11 mouse cellular contexts compared by ENCODE assay signal in the genomic region with DNA sequence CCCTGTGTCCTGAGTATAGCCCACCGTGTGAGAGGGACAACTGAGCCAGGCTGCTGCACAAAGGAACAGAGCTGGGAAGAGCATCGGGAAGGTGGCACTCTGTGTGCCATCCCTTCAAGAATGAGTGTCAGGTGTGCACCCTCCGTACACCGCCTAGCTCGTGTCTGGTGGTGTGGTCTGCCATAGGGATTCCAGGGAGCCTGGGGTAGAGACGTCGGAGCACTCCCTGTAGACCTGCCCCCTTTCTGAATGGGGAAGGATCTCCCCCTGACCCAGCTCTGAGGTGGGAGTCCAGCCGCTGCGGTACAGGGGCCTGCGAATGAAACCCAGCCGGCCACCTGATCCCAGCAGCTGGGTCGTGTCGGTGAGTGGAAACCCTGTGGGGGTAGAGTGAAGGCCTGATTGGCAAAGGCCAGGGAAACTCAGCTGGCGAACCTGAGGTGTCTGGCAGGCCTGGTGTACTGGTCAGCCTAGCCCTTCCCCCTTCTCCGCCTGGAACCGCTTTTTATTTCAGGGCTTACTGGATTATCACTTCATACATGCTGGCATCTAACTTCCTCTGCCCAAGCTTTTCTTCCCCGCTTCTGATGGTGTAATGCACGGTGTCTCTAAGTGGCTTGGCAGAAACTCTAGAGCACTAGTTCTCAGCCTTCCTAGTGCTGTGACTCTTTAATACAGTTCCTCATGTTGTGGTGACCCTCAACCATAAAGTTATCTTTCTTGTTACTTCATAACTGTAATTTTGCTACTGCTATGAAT. TPM values are rescaled to one million over a fixed set of nuclear protein-coding genes. Genes with fewer than 3 reads are reported as not detected.
DNase-seq lines count a peak whose midpoint lies in the region; ATAC-seq and TF ChIP-seq lines count a peak whose summit lies in the region.
"Had no signal": no experiment of that assay in that cellular context is flagged by ENCODE, and none has a peak within 500 bp of the region (broad histone marks: within the 10 kb centered on the region; RNA-seq: fewer than 3 reads in every experiment).

No protein-coding gene starts in this region.

- peak; percentile 49 to 54 for DNase-seq in heart, adult 18-20 months
- DNase-seq in heart, postnatal 25 days (ENCODE audit: low spot score), result no peak
- no peak for DNase-seq in layer of hippocampus, adult 2 months (ENCODE audit: low spot score in 2 of 2)
- no peak for DNase-seq in layer of hippocampus, adult 18-20 months (ENCODE audit: low spot score in 2 of 2)
- no peak for DNase-seq in embryonic facial prominence, embryonic 10.5 days (ENCODE audit: low spot score)
- DNase-seq in liver, postnatal 0 days, result no peak
- no peak for DNase-seq in ovary, postnatal 10 days (ENCODE audit: low spot score)
- DNase-seq: kidney, adult 18-20 months; thymus, postnatal 14 days had no signal

- H3K4me3 ChIP-seq in layer of hippocampus, adult 2 months, result no peak overlapping the region
- H3K4me3 ChIP-seq in embryonic facial prominence, embryonic 10.5 days, result no peak overlapping the region
- H3K4me3 ChIP-seq in liver, postnatal 0 days (ENCODE audit: low read depth, low read length), result no peak overlapping the region
- H3K4me3 ChIP-seq: limb, embryonic 15.5 days; myocyte had no signal

- H3K27ac ChIP-seq in layer of hippocampus, adult 2 months, result peak overlapping the region; percentile 81
- peak overlapping the region; percentile 48 for H3K27ac ChIP-seq in embryonic facial prominence, embryonic 10.5 days (replicated peaks)
- peak overlapping the region; percentile 11 for H3K27ac ChIP-seq in liver, postnatal 0 days (ENCODE audit: low read depth)
- H3K27ac ChIP-seq: limb, embryonic 15.5 days had no signal

- no peak overlapping the region for H3K9ac ChIP-seq in liver, postnatal 0 days (replicated peaks)
- H3K9ac ChIP-seq: limb, embryonic 15.5 days had no signal

- peaks cover 53% of the 10 kb centered on the region for H3K4me1 ChIP-seq in embryonic facial prominence, embryonic 10.5 days
- H3K4me1 ChIP-seq in liver, postnatal 0 days (ENCODE audit: insufficient read depth), result peaks cover 55% of the 10 kb centered on the region

- TF ChIP-seq CTCF in layer of hippocampus, adult 2 months (conservative IDR thresholded peaks at IDR 0.05), result no peak
- no peak for TF ChIP-seq CTCF in liver, postnatal 0 days (IDR thresholded peaks at IDR 0.05; ENCODE audit: low read depth)

- intact Hi-C loops in heart, postnatal 25 days (cut with DNase I), result no loop called here

- no peak for ATAC-seq in liver, postnatal 0 days

- TF ChIP-seq EP300 in liver, postnatal 0 days (IDR thresholded peaks at IDR 0.05; ENCODE audit: low read depth), result no peak

- peaks cover 30% of the 10 kb centered on the region for H3K27me3 ChIP-seq in embryonic facial prominence, embryonic 10.5 days (replicated peaks; ENCODE audit: low read depth, poor library complexity, severe bottlenecking)
- no peaks in the 10 kb centered on the region for H3K27me3 ChIP-seq in liver, postnatal 0 days (ENCODE audit: insufficient read depth, low read length)

- H3K9me3 ChIP-seq in embryonic facial prominence, embryonic 10.5 days, result no peaks in the 10 kb centered on the region
- H3K9me3 ChIP-seq in liver, postnatal 0 days (ENCODE audit: low read length), result no peaks in the 10 kb centered on the region
- H3K9me3 ChIP-seq: limb, embryonic 15.5 days had no signal

- 79% methylated on average over 18 of the region's 18 CpGs for WGBS in embryonic facial prominence, embryonic 10.5 days
- WGBS in liver, postnatal 0 days (ENCODE audit: insufficient replicate concordance), result 70% methylated on average over 18 of the region's 18 CpGs

- H3K4me2 ChIP-seq in liver, postnatal 0 days (ENCODE audit: low read depth, low read length), result no peak overlapping the region
- H3K4me2 ChIP-seq: limb, embryonic 15.5 days had no signal

- no peaks in the 10 kb centered on the region for H3K36me3 ChIP-seq in embryonic facial prominence, embryonic 10.5 days (replicated peaks)
- H3K36me3 ChIP-seq in liver, postnatal 0 days (replicated peaks; ENCODE audit: insufficient read depth, low read length), result no peaks in the 10 kb centered on the region
- H3K36me3 ChIP-seq: limb, embryonic 15.5 days had no signal

RNA-seq across cellular contexts. Expression of gene Hip1r, which starts 6.0 kb away (rescaled TPM):
- 10 to 100 TPM; 11.1 to 11.3 TPM for total RNA-seq in heart, adult 18-20 months (2021)
- total RNA-seq in heart, postnatal 25 days (2021), result 10 to 100 TPM; 13.4 to 19.0 TPM
- total RNA-seq in layer of hippocampus, adult 2 months (2021), result 10 to 100 TPM; 42.8 to 43.8 TPM
- 10 to 100 TPM; 46.3 to 48.5 TPM for total RNA-seq in layer of hippocampus, adult 18-20 months (2021)
- polyA plus RNA-seq in embryonic facial prominence, embryonic 10.5 days (2016; fragmentation: Nextera tagmentation; extraction: Ambion mirVana), result 8.5 and 10.7 TPM in 2 replicates
- polyA plus RNA-seq in liver, postnatal 0 days (2015; fragmentation: Nextera tagmentation; extraction: Ambion mirVana), result 10.1 and 13.5 TPM in 2 replicates

RNA-seq across cellular contexts. Expression of gene Ccdc62, which starts 48.9 kb away (rescaled TPM):
- total RNA-seq in heart, adult 18-20 months (2021), result 1 to 10 TPM; 3.8 to 4.1 TPM
- total RNA-seq in heart, postnatal 25 days (2021), result 1 to 10 TPM; 1.3 to 2.1 TPM
- 1 to 10 TPM; 2.6 to 4.5 TPM for total RNA-seq in layer of hippocampus, adult 2 months (2021)
- total RNA-seq in layer of hippocampus, adult 18-20 months (2021), result 1 to 10 TPM; 1.3 to 2.4 TPM
- 5.0 and 5.9 TPM in 2 replicates for polyA plus RNA-seq in embryonic facial prominence, embryonic 10.5 days (2016; fragmentation: Nextera tagmentation; extraction: Ambion mirVana)
- polyA plus RNA-seq in liver, postnatal 0 days (2015; fragmentation: Nextera tagmentation; extraction: Ambion mirVana), result 3.1 and 3.2 TPM in 2 replicates

RNA-seq across cellular contexts. Expression of gene Gm43518, which starts 52.2 kb away (rescaled TPM):
- total RNA-seq in heart, adult 18-20 months (2021), result 1 to 10 TPM in 1 of 2 experiments, not detected in 1; 1.1 TPM
- total RNA-seq in heart, postnatal 25 days (2021), result under 1 TPM in 1 of 2 experiments, not detected in 1; 0.50 TPM
- total RNA-seq in layer of hippocampus, adult 2 months (2021), result 1 to 10 TPM in 1 of 2 experiments, under 1 TPM in 1; 0.87 to 1.3 TPM
- 1 to 10 TPM in 1 of 2 experiments, not detected in 1; 1.6 TPM for total RNA-seq in layer of hippocampus, adult 18-20 months (2021)
- 2.0 TPM in 2 replicates for polyA plus RNA-seq in embryonic facial prominence, embryonic 10.5 days (2016; fragmentation: Nextera tagmentation; extraction: Ambion mirVana)
- 0.41 and 0.67 TPM in 2 replicates for polyA plus RNA-seq in liver, postnatal 0 days (2015; fragmentation: Nextera tagmentation; extraction: Ambion mirVana)
- polyA plus RNA-seq: myocyte had no signal

RNA-seq across cellular contexts. Expression of gene Vps37b, which starts 52.7 kb away (rescaled TPM):
- total RNA-seq in heart, adult 18-20 months (2021), result 10 to 100 TPM; 15.1 to 15.2 TPM
- total RNA-seq in heart, postnatal 25 days (2021), result 10 to 100 TPM; 18.2 to 18.6 TPM
- total RNA-seq in layer of hippocampus, adult 2 months (2021), result 10 to 100 TPM; 36.8 to 42.2 TPM
- total RNA-seq in layer of hippocampus, adult 18-20 months (2021), result 10 to 100 TPM; 38.0 to 43.9 TPM
- 43.8 and 47.6 TPM in 2 replicates for polyA plus RNA-seq in embryonic facial prominence, embryonic 10.5 days (2016; fragmentation: Nextera tagmentation; extraction: Ambion mirVana)
- polyA plus RNA-seq in liver, postnatal 0 days (2015; fragmentation: Nextera tagmentation; extraction: Ambion mirVana), result 16.4 and 17.6 TPM in 2 replicates

Comparison
In these comparisons a context has a peak if more than half of its experiments do, and no peak if none do; other contexts are left out.
1. DNase-seq: peak in heart, adult 18-20 months (2 of 2); none in heart, postnatal 25 days (single experiment), layer of hippocampus, adult 2 months (0 of 2), layer of hippocampus, adult 18-20 months (0 of 2), embryonic facial prominence, embryonic 10.5 days (single experiment), liver, postnatal 0 days (single experiment) and ovary, postnatal 10 days (single experiment).
2. H3K27ac ChIP-seq: peak in every context shown above with its lines; median percentile 81 in layer of hippocampus, adult 2 months; 48 in embryonic facial prominence, embryonic 10.5 days; 11 in liver, postnatal 0 days.